Mouse (Mus musculus): ENCODE data around the gene Zbtb9.

DNA sequence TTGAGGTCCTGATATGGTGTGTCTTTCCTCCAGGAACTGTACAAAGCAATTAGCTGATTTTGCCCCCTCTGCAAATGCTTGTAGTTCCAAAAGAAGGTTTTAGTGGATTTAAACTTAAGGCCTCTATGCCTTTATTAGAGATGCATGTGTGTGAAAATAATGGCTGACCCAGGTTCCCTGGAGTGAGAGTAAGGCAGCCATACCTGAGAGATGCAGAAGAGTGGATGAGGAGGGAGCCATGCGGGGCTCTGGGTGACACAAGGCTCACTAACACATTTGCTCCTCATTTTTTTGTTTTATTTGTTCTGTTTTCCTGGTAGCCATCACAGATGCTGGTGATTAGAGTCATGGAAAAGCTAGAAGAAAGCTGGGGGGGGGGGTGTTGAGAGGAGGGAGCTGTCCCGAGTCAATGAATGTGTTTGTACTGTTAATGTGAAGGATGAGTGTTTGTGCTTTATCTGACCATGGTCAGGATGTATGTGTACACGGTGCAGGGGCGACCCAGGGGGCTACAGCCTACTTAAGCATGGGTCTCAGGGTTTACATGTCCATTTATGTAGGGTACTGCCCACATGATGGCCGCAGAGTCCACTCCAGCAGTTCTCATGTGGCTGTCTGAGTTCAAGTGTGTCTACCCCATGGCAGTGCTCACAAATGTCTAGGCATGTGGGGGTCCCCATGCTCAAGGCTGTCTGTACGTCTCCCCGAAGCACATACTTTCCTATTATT, 22.2 kb upstream of the Zbtb9 start:
- no peak for TF ChIP-seq CTCF (IDR thresholded peaks at IDR 0.05; ENCODE audit: low read depth, low read length)
- TF ChIP-seq POLR2A (IDR thresholded peaks at IDR 0.05; ENCODE audit: borderline replicate concordance, low read depth, low read length): no peak
